Mouse (Mus musculus) embryonic facial prominence, embryonic 15.5 days (tissue): ENCODE measurements around the gene Dck. TPM values are rescaled to one million over a fixed set of nuclear protein-coding genes. Genes with fewer than 3 reads are reported as not detected.

Source experiments
- ATAC-seq: fragments of 200-750 bp; cut with Nextera tagmentation; 2 replicates; pipeline ENCODE4 v1.8.0; 2017; ENCODE audit warnings: low read depth, moderate TSS enrichment; ENCODE audit not compliant: insufficient number of reproducible peaks, low FRiP score, low TSS enrichment
- H3K27ac ChIP-seq: fragments of 300-500 bp; sonication (generic); replicated peaks from 2 replicates; pipeline ENCODE4 v1.5.1; 2015; ENCODE audit warnings: mild to moderate bottlenecking, inconsistent platforms
- H3K27me3 ChIP-seq: fragments of 300-500 bp; sonication (generic); 2 replicates; pipeline ENCODE4 v1.6.1; 2015; ENCODE audit warnings: inconsistent platforms
- H3K36me3 ChIP-seq: fragments of 300-500 bp; sonication (generic); 2 replicates; pipeline ENCODE4 v1.6.1; 2015; ENCODE audit warnings: mild to moderate bottlenecking, inconsistent platforms
- H3K4me1 ChIP-seq: fragments of 300-500 bp; sonication (generic); 2 replicates; pipeline ENCODE4 v1.6.1; 2015; ENCODE audit warnings: inconsistent platforms
- H3K4me2 ChIP-seq: fragments of 300-500 bp; sonication (generic); replicated peaks from 2 replicates; pipeline ENCODE4 v1.6.1; 2015; ENCODE audit warnings: mild to moderate bottlenecking, inconsistent platforms
- H3K4me3 ChIP-seq: fragments of 300-500 bp; sonication (generic); replicated peaks from 2 replicates; pipeline ENCODE4 v1.5.1; 2015; ENCODE audit warnings: mild to moderate bottlenecking, inconsistent platforms
- H3K9ac ChIP-seq: fragments of 300-500 bp; sonication (generic); 2 replicates; pipeline ENCODE4 v1.6.1; 2015; ENCODE audit warnings: inconsistent platforms
- H3K9me3 ChIP-seq: fragments of 300-500 bp; sonication (generic); replicated peaks from 2 replicates; pipeline ENCODE4 v1.6.1; 2016; ENCODE audit warnings: inconsistent platforms
- WGBS: fragments of 180-500 bp; shearing (Covaris S2); methylation state at CpG from one replicate; pipeline ENCODE4 v1.1.7; 2015; 5-methylcytosine and 5-hydroxymethylcytosine counted together
- polyA plus RNA-seq: library from polyadenylated mRNA; unstranded; fragments of >200 nt; fragmentation: Nextera tagmentation; extraction: Ambion mirVana; gene quantifications from 2 replicates; pipeline ENCODE4 v1.2.1, GENCODE M21; 2015

The Dck gene
- polyA plus RNA-seq, 1 experiment from 2014 or later: 38.8 TPM

DNA sequence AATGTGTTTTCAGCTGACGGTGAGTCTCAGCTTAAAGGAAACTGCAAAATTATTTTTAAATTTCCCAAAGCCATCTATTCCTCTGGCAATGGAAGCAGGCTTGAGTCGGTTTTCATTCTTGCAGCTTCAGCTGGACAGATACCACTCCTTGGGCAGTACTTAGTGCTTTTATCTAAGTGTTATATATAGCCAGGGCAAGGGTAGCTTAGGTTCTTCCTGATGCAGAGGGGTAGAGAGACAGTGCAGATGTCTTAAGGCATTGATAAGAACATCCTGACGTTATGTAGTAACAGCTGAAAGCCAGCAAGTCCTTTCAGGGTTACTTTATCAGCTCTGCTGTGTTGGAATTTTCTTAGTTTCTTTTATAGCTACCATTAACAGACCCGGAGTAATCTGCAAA is 66.1 kb downstream of the Dck start:
- 65% methylated on average over 4 of the region's 4 CpGs for WGBS

GRCm38 (mm10) chr5:88831935-88832334 is 67.1 kb downstream of the Dck start:
- 82% methylated on average over 3 of the region's 3 CpGs for WGBS

More for the DNA sequence above, 66.1 kb downstream of the Dck start:
- H3K4me2 ChIP-seq: no peak overlapping the region
- no peak overlapping the region for H3K4me3 ChIP-seq
- no peaks in the 10 kb centered on the region for H3K4me1 ChIP-seq
- ATAC-seq: no peak
- H3K9me3 ChIP-seq: no peaks in the 10 kb centered on the region
- no peaks in the 10 kb centered on the region for H3K27me3 ChIP-seq
- no peak overlapping the region for H3K27ac ChIP-seq
- no peak overlapping the region for H3K9ac ChIP-seq
- H3K36me3 ChIP-seq: no peaks in the 10 kb centered on the region

More at GRCm38 (mm10) chr5:88831935-88832334, 67.1 kb downstream of the Dck start:
- no peak for ATAC-seq
- Histone ChIP-seq H3K4me3 (no peak overlapping the region), H3K4me2 (no peak overlapping the region), H3K27me3 (no peaks in the 10 kb centered on the region), H3K9me3 (no peaks in the 10 kb centered on the region), H3K27ac (no peak overlapping the region), H3K9ac (no peak overlapping the region), H3K36me3 (no peaks in the 10 kb centered on the region), H3K4me1 (no peaks in the 10 kb centered on the region)

Other genes with a start within 250 kb of the Dck start
- 0.15 and 0.20 TPM in 2 replicates for gene Jchain, start 237.1 kb upstream of the Dck start, polyA plus RNA-seq
- 68.3 and 72.3 TPM in 2 replicates for gene Utp3, start 210.5 kb upstream of the Dck start, polyA plus RNA-seq
- gene Rufy3, start 200.0 kb upstream of the Dck start, polyA plus RNA-seq: 14.9 and 17.3 TPM in 2 replicates
- gene Grsf1, start 88.8 kb upstream of the Dck start, polyA plus RNA-seq: 57.5 and 59.3 TPM in 2 replicates
- gene Mob1b, start 44.1 kb upstream of the Dck start, polyA plus RNA-seq: 10.6 and 10.8 TPM in 2 replicates
- 2.4 and 2.8 TPM in 2 replicates for gene Slc4a4, start 121.8 kb downstream of the Dck start, polyA plus RNA-seq